ENCODE assay signal across 15 mouse cellular contexts in the genomic region with DNA sequence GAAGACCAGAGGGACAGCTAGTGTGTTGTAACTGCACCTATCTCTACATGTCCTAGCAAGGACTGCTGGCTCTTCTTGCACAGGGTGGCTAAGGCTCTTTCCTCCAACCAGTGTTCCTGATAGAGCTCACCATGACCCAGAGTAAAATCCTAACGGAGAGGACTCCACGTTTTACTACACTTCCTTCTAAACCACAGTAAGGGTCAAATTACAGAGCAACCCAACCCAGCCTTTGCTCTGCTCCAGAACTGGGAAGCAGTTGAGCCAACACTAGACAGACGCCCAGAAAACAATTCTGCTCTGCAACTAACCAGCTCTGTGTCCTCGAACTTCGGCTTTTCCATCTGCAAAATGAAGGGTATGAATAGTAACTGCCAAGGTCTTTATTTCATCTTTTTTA.
"Had no signal": no experiment of that assay in that cellular context is flagged by ENCODE, and none has a peak within 500 bp of the region (broad histone marks: within the 10 kb centered on the region; RNA-seq: fewer than 3 reads in every experiment).

No protein-coding gene starts in this region.

- H3K4me2 ChIP-seq: liver, embryonic 13.5 days; midbrain, embryonic 12.5 days; midbrain, embryonic 15.5 days; neural tube, embryonic 13.5 days; stomach, embryonic 15.5 days had no signal

- H3K4me3 ChIP-seq: layer of hippocampus, adult 2 months; left cerebral cortex, adult 2 months; liver, embryonic 13.5 days; midbrain, embryonic 12.5 days; midbrain, embryonic 15.5 days; neural tube, embryonic 13.5 days; stomach, embryonic 15.5 days had no signal

- H3K27ac ChIP-seq: kidney, postnatal 0 days; layer of hippocampus, adult 2 months; left cerebral cortex, adult 2 months; liver, embryonic 13.5 days; midbrain, embryonic 12.5 days; midbrain, embryonic 15.5 days; neural tube, embryonic 13.5 days; stomach, embryonic 15.5 days had no signal

- H3K27me3 ChIP-seq: liver, embryonic 13.5 days; midbrain, embryonic 12.5 days; midbrain, embryonic 15.5 days; neural tube, embryonic 13.5 days; stomach, embryonic 15.5 days had no signal

- H3K9me3 ChIP-seq: liver, embryonic 13.5 days; midbrain, embryonic 12.5 days; midbrain, embryonic 15.5 days; neural tube, embryonic 13.5 days; stomach, embryonic 15.5 days had no signal

- H3K9ac ChIP-seq: liver, embryonic 13.5 days; midbrain, embryonic 12.5 days; midbrain, embryonic 15.5 days; neural tube, embryonic 13.5 days; stomach, embryonic 15.5 days had no signal

- DNase-seq: layer of hippocampus, adult 9-11 months; layer of hippocampus, postnatal 36 days; liver, embryonic 13.5 days; lung, adult 2 months; lung, postnatal 14 days; lung, postnatal 4 days; right cerebral cortex, postnatal 25 days; spleen, adult 18-20 months had no signal

- ATAC-seq: midbrain, embryonic 15.5 days had no signal
